Mouse (Mus musculus) kidney, adult 8-10 months (tissue): Measurements from ENCODE around the gene Rdh7.
A peak's percentile ranks its signal among the peaks of the same experiment; 100 is the strongest.
"Not testable (repeated sequence)": the region's sequence is repeated elsewhere in the genome, so short reads cannot be mapped to it uniquely, and the experiment has no call there.

Experiments used
- DNase-seq, 2 experiments: peaks; one replicate each; pipeline ENCODE4 v3.0.0; 2022

Rdh7 gene

GRCm38 (mm10) chr10:127888605-127889004 lies at the start of gene Rdh7:
Gene Rdh7 (minus strand): TSS chr10:127888817.
- DNase-seq, result no peak

GRCm38 (mm10) chr10:127937428-127938010 lies 48.9 kb upstream of the Rdh7 start:
- DNase-seq, result peak; percentile 51 to 75

- DNase-seq, result peak in 1 of 2 experiments; percentile 34
Measured at GRCm38 (mm10) chr10:127936747-127937409, 48.3 kb upstream of the Rdh7 start.

- no peak for DNase-seq
Measured at GRCm38 (mm10) chr10:127936271-127936670, 47.7 kb upstream of the Rdh7 start.

GRCm38 (mm10) chr10:127932290-127932926 lies 43.8 kb upstream of the Rdh7 start:
- no peak for DNase-seq

- DNase-seq, result no peak
Measured at GRCm38 (mm10) chr10:127927737-127928136, 39.1 kb upstream of the Rdh7 start.

- DNase-seq, result no peak
Measured at GRCm38 (mm10) chr10:127924597-127925378, 36.2 kb upstream of the Rdh7 start.

- DNase-seq, result no peak
Measured at GRCm38 (mm10) chr10:127923024-127923423, 34.4 kb upstream of the Rdh7 start.

- no peak for DNase-seq
Measured at GRCm38 (mm10) chr10:127922241-127922640, 33.6 kb upstream of the Rdh7 start.

- DNase-seq, result no peak
Measured at GRCm38 (mm10) chr10:127917651-127918050, 29.0 kb upstream of the Rdh7 start.

GRCm38 (mm10) chr10:127917183-127917582 lies 28.6 kb upstream of the Rdh7 start:
- not testable (repeated sequence) for DNase-seq

- no peak for DNase-seq
Measured at GRCm38 (mm10) chr10:127915578-127915977, 27.0 kb upstream of the Rdh7 start.

GRCm38 (mm10) chr10:127907386-127907951 lies 18.9 kb upstream of the Rdh7 start:
- no peak for DNase-seq

GRCm38 (mm10) chr10:127906138-127906537 lies 17.5 kb upstream of the Rdh7 start:
- no peak for DNase-seq

GRCm38 (mm10) chr10:127904718-127905446 lies 16.3 kb upstream of the Rdh7 start:
- peak; percentile 34 to 40 for DNase-seq

- DNase-seq, result no peak
Measured at GRCm38 (mm10) chr10:127903116-127903515, 14.5 kb upstream of the Rdh7 start.

- no peak for DNase-seq
Measured at GRCm38 (mm10) chr10:127901751-127902150, 13.1 kb upstream of the Rdh7 start.

- peak in 1 of 2 experiments; percentile 76 for DNase-seq
Measured at GRCm38 (mm10) chr10:127899783-127900182, 11.2 kb upstream of the Rdh7 start.

- no peak for DNase-seq
Measured at GRCm38 (mm10) chr10:127898218-127898617, 9.6 kb upstream of the Rdh7 start, which contains the start of gene Sdr9c7. Gene Sdr9c7 (plus strand): TSS chr10:127898518.

GRCm38 (mm10) chr10:127897506-127897905 lies 8.9 kb upstream of the Rdh7 start:
- DNase-seq, result no peak

- DNase-seq, result no peak
Measured at GRCm38 (mm10) chr10:127896705-127897104, 8.1 kb upstream of the Rdh7 start.
